Comparison of ENCODE assay signal across 20 mouse cellular contexts in the genomic region with DNA sequence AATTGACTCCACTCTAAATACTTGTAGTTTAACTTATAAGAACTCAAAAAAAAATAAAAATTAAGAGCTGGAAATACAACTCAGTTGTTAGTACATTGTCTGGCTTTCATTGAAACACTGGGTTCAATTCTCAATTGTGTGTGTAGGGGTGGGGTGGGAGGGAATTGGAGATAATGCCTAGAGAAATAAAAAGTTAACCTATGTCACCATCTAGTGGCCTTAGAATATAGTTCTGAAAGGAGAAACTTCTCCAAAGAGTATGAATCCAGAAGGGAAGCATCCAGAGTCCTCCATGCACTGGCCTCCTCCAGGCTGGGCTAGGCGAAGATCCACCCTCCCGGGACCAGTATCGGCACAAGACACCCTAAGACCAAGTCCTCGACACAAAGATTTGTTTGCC. TPM values are rescaled to one million over a fixed set of nuclear protein-coding genes. Genes with fewer than 3 reads are reported as not detected.
DNase-seq lines count a peak whose midpoint lies in the region; ATAC-seq and TF ChIP-seq lines count a peak whose summit lies in the region.
"Had no signal": no experiment of that assay in that cellular context is flagged by ENCODE, and none has a peak within 500 bp of the region (broad histone marks: within the 10 kb centered on the region; RNA-seq: fewer than 3 reads in every experiment).

No protein-coding gene starts in this region.

- DNase-seq in embryonic facial prominence, embryonic 11.5 days (ENCODE audit: low spot score): peak; percentile 61
- DNase-seq in embryonic facial prominence, embryonic 10.5 days (ENCODE audit: low spot score): no peak
- peak; percentile 67 for DNase-seq in kidney, postnatal 0 days (ENCODE audit: low spot score)
- DNase-seq in kidney, postnatal 4 days: no peak
- DNase-seq in G1E (ENCODE audit: low spot score): peak; percentile 1
- peak; percentile 37 for DNase-seq in embryo, embryonic 11 days
- no peak for DNase-seq in thymus, postnatal 36 days
- no peak for DNase-seq in cerebellum, adult 18-20 months
- DNase-seq: adrenal gland, postnatal 36 days; cerebellum, adult 11-12 months; kidney, adult 2 months; layer of hippocampus, adult 9-11 months had no signal

- H3K4me2 ChIP-seq in embryonic facial prominence, embryonic 11.5 days (ENCODE audit: low read depth, low read length): no peak overlapping the region
- no peak overlapping the region for H3K4me2 ChIP-seq in kidney, postnatal 0 days (ENCODE audit: low read length)
- H3K4me2 ChIP-seq: embryonic facial prominence, embryonic 12.5 days; forebrain, embryonic 12.5 days; limb, embryonic 13.5 days had no signal

- H3K9ac ChIP-seq in embryonic facial prominence, embryonic 11.5 days (replicated peaks; ENCODE audit: low read length): no peak overlapping the region
- no peak overlapping the region for H3K9ac ChIP-seq in kidney, postnatal 0 days (ENCODE audit: low read depth, low read length)
- H3K9ac ChIP-seq: embryonic facial prominence, embryonic 12.5 days; forebrain, embryonic 12.5 days; limb, embryonic 13.5 days had no signal

- TF ChIP-seq CTCF in kidney, postnatal 0 days (IDR thresholded peaks at IDR 0.05; ENCODE audit: low read depth): peak; percentile 43
- no peak for TF ChIP-seq CTCF in G1E (IDR thresholded peaks at IDR 0.05; ENCODE audit: low read depth, low read length)

- no peaks in the 10 kb centered on the region for H3K4me1 ChIP-seq in embryonic facial prominence, embryonic 11.5 days (ENCODE audit: control insufficient read depth, insufficient read depth, low read length)
- peaks cover 6% of the 10 kb centered on the region for H3K4me1 ChIP-seq in embryonic facial prominence, embryonic 10.5 days
- H3K4me1 ChIP-seq in kidney, postnatal 0 days (replicated peaks; ENCODE audit: insufficient read depth, low read length): 0 out of 2 replicates have a peak, but pooled peaks cover 4% of the 10 kb centered on the region
- peaks cover 10% of the 10 kb centered on the region for H3K4me1 ChIP-seq in G1E (ENCODE audit: insufficient read depth, low read depth, low read length)

- H3K9me3 ChIP-seq in embryonic facial prominence, embryonic 11.5 days (replicated peaks; ENCODE audit: control insufficient read depth, low read length): no peaks in the 10 kb centered on the region
- H3K9me3 ChIP-seq in embryonic facial prominence, embryonic 10.5 days: no peaks in the 10 kb centered on the region
- H3K9me3 ChIP-seq in kidney, postnatal 0 days (replicated peaks; ENCODE audit: low read length): no peaks in the 10 kb centered on the region
- no peaks in the 10 kb centered on the region for H3K9me3 ChIP-seq in G1E (replicated peaks)
- H3K9me3 ChIP-seq: embryonic facial prominence, embryonic 12.5 days; forebrain, embryonic 12.5 days; limb, embryonic 13.5 days had no signal

- no peaks in the 10 kb centered on the region for H3K27me3 ChIP-seq in embryonic facial prominence, embryonic 11.5 days (ENCODE audit: control insufficient read depth, insufficient read depth, low read length)
- no peaks in the 10 kb centered on the region for H3K27me3 ChIP-seq in embryonic facial prominence, embryonic 10.5 days (replicated peaks; ENCODE audit: low read depth, poor library complexity, severe bottlenecking)
- H3K27me3 ChIP-seq in kidney, postnatal 0 days (ENCODE audit: insufficient read depth, low read length): no peaks in the 10 kb centered on the region
- H3K27me3 ChIP-seq in G1E (ENCODE audit: insufficient read depth, low read length): 0 out of 2 replicates have a peak, but pooled peaks cover 4% of the 10 kb centered on the region
- H3K27me3 ChIP-seq: embryonic facial prominence, embryonic 12.5 days; forebrain, embryonic 12.5 days; limb, embryonic 13.5 days had no signal

- no peak for ATAC-seq in embryonic facial prominence, embryonic 11.5 days (replicated peaks; ENCODE audit: insufficient number of reproducible peaks, low FRiP score, low TSS enrichment, low read depth)
- no peak for ATAC-seq in kidney, postnatal 0 days (replicated peaks; ENCODE audit: low FRiP score, low read depth)
- no peak for ATAC-seq in G1E (ENCODE audit: extremely low read depth, insufficient number of reproducible peaks, low FRiP score, poor library complexity, severe bottlenecking)
- ATAC-seq: midbrain, embryonic 16.5 days had no signal

- WGBS in embryonic facial prominence, embryonic 11.5 days: 75% methylated on average over 4 of the region's 4 CpGs
- WGBS in embryonic facial prominence, embryonic 10.5 days: 76% methylated on average over 4 of the region's 4 CpGs
- WGBS in kidney, postnatal 0 days: 66% methylated on average over 4 of the region's 4 CpGs

- H3K27ac ChIP-seq in embryonic facial prominence, embryonic 11.5 days (replicated peaks; ENCODE audit: low read depth, low read length): no peak overlapping the region
- H3K27ac ChIP-seq in embryonic facial prominence, embryonic 10.5 days (replicated peaks): no peak overlapping the region
- H3K27ac ChIP-seq in kidney, postnatal 0 days: no peak overlapping the region
- H3K27ac ChIP-seq: embryonic facial prominence, embryonic 12.5 days; forebrain, embryonic 12.5 days; limb, embryonic 13.5 days had no signal

- no peak overlapping the region for H3K4me3 ChIP-seq in embryonic facial prominence, embryonic 11.5 days (ENCODE audit: low read depth, low read length)
- H3K4me3 ChIP-seq in embryonic facial prominence, embryonic 10.5 days: no peak overlapping the region
- H3K4me3 ChIP-seq in kidney, postnatal 0 days (replicated peaks; ENCODE audit: low read depth, low read length): no peak overlapping the region
- no peak overlapping the region for H3K4me3 ChIP-seq in G1E (ENCODE audit: low read depth, low read length)
- H3K4me3 ChIP-seq: embryonic facial prominence, embryonic 12.5 days; forebrain, embryonic 12.5 days; limb, embryonic 13.5 days had no signal

- H3K36me3 ChIP-seq in embryonic facial prominence, embryonic 11.5 days (replicated peaks; ENCODE audit: control insufficient read depth, insufficient read depth, low read depth, low read length): no peaks in the 10 kb centered on the region
- H3K36me3 ChIP-seq in embryonic facial prominence, embryonic 10.5 days (replicated peaks): peaks cover 3% of the 10 kb centered on the region; the same call in 1 of the 2 replicates
- H3K36me3 ChIP-seq in kidney, postnatal 0 days (ENCODE audit: insufficient read depth, low read length): no peaks in the 10 kb centered on the region
- no peaks in the 10 kb centered on the region for H3K36me3 ChIP-seq in G1E (replicated peaks)
- H3K36me3 ChIP-seq: embryonic facial prominence, embryonic 12.5 days; forebrain, embryonic 12.5 days; limb, embryonic 13.5 days had no signal

RNA-seq across cellular contexts. Expression of gene Nipsnap3b, which starts 2.5 kb away (rescaled TPM):
- 85.4 and 92.8 TPM in 2 replicates for polyA plus RNA-seq in embryonic facial prominence, embryonic 11.5 days (2014; fragmentation: Nextera tagmentation; extraction: Ambion mirVana)
- 76.4 and 77.5 TPM in 2 replicates for polyA plus RNA-seq in embryonic facial prominence, embryonic 10.5 days (2016; fragmentation: Nextera tagmentation; extraction: Ambion mirVana)
- 88.5 and 95.4 TPM in 2 replicates for polyA plus RNA-seq in kidney, postnatal 0 days (2015; fragmentation: Nextera tagmentation; extraction: Ambion mirVana)
- total RNA-seq in G1E (2014; fragmentation: Nextera tagmentation) (13.5 and 16.0 TPM in 2 replicates), G1E (2017) (29.2 and 31.5 TPM in 2 replicates)
- 25.6 and 30.8 TPM in 2 replicates for polyA plus RNA-seq in G1E (2012)

RNA-seq across cellular contexts. Expression of gene Nipsnap3a, which starts 20.1 kb away (rescaled TPM):
- polyA plus RNA-seq in embryonic facial prominence, embryonic 11.5 days (2014; fragmentation: Nextera tagmentation; extraction: Ambion mirVana): not detected in 2 replicates
- not detected in 2 replicates for polyA plus RNA-seq in embryonic facial prominence, embryonic 10.5 days (2016; fragmentation: Nextera tagmentation; extraction: Ambion mirVana)
- polyA plus RNA-seq in kidney, postnatal 0 days (2015; fragmentation: Nextera tagmentation; extraction: Ambion mirVana): 0.11 TPM in 1 of 2 replicates, not detected in the other
- total RNA-seq in G1E (2014; fragmentation: Nextera tagmentation) (not detected in 2 replicates), G1E (2017) (not detected in 2 replicates)
- not detected in 2 replicates for polyA plus RNA-seq in G1E (2012)
- total RNA-seq: adrenal gland, postnatal 36 days; heart, postnatal 25 days; neutrophil, adult 5-6 weeks had no signal
- polyA plus RNA-seq: embryonic facial prominence, embryonic 12.5 days; forebrain, embryonic 12.5 days; gonadal fat pad, adult 2 months; kidney, adult 2 months; limb, embryonic 13.5 days; midbrain, embryonic 16.5 days; stomach, embryonic 16.5 days had no signal

RNA-seq across cellular contexts. Expression of gene Olfr270, which starts 44.8 kb away (rescaled TPM):
- polyA plus RNA-seq in embryonic facial prominence, embryonic 11.5 days (2014; fragmentation: Nextera tagmentation; extraction: Ambion mirVana): not detected in 2 replicates
- polyA plus RNA-seq in embryonic facial prominence, embryonic 10.5 days (2016; fragmentation: Nextera tagmentation; extraction: Ambion mirVana): not detected in 2 replicates
- polyA plus RNA-seq in kidney, postnatal 0 days (2015; fragmentation: Nextera tagmentation; extraction: Ambion mirVana): not detected in 2 replicates
- not detected in 2 replicates for total RNA-seq in G1E (2014; fragmentation: Nextera tagmentation)
- total RNA-seq in G1E (2017): 0.29 and 0.38 TPM in 2 replicates
- polyA plus RNA-seq in G1E (2012): not detected in 2 replicates
- total RNA-seq: adrenal gland, postnatal 36 days; heart, postnatal 25 days; neutrophil, adult 5-6 weeks had no signal
- polyA plus RNA-seq: embryonic facial prominence, embryonic 12.5 days; forebrain, embryonic 12.5 days; kidney, adult 2 months; limb, embryonic 13.5 days; midbrain, embryonic 16.5 days; stomach, embryonic 16.5 days had no signal

Comparison
In these comparisons a context has a peak if more than half of its experiments do, and no peak if none do; other contexts are left out.
1. DNase-seq: peak in embryonic facial prominence, embryonic 11.5 days (single experiment), kidney, postnatal 0 days (single experiment), G1E (single experiment) and embryo, embryonic 11 days (single experiment); none in embryonic facial prominence, embryonic 10.5 days (single experiment), kidney, postnatal 4 days (0 of 2), thymus, postnatal 36 days (0 of 2) and cerebellum, adult 18-20 months (0 of 2).